Mouse (Mus musculus): ENCODE data around the gene Eif4a3. TPM values are rescaled to one million over a fixed set of nuclear protein-coding genes. Genes with fewer than 3 reads are reported as not detected.
A peak's percentile ranks its signal among the peaks of the same experiment; 100 is the strongest.

The Eif4a3 gene
- total and polyA plus RNA-seq, 3 experiments, result 427 to 608 (median 521) TPM

DNA sequence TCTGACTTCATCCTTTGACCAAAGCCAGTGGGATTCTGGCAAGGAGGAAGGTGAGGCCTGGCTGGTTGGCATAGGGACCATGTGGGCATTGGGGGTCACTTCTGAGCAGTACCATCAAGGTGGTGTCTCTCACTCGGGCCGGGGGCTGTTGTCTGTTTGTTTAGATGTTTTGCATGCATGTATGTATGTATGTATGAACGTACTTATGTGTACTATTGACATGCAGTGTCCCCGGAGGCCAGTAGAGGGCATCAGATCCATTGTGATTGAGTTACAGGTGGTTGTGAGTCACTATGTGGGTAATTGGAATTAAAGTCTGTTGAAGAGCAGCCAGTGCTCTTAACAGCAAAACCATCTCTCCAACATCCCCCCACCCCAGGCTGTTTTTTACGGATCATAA, 39.7 kb upstream of the Eif4a3 start:
- Histone ChIP-seq H3K9ac (ENCODE audit: control insufficient read depth, low read depth, low read length, poor library complexity, severe bottlenecking) (no peak overlapping the region), H3K4me1 (ENCODE audit: control insufficient read depth in 1 of 2, insufficient read depth in 2 of 2, low read length in 2 of 2) (no peaks in the 10 kb centered on the region), H3K27me3 (ENCODE audit: control insufficient read depth in 1 of 2, insufficient read depth in 2 of 2, low read length in 2 of 2) (peaks cover 4% of the 10 kb centered on the region in 2 experiments; a peak in 3 of 4 replicates), H3K36me3 (ENCODE audit: control insufficient read depth in 1 of 2, insufficient read depth in 2 of 2, low read length in 2 of 2) (no peaks in the 10 kb centered on the region), H3K4me3 (ENCODE audit: control insufficient read depth in 1 of 2, insufficient read depth in 1 of 2, low read depth in 2 of 2, low read length in 2 of 2) (no peak overlapping the region), H3K79me2 (ENCODE audit: control insufficient read depth, insufficient read depth, low read length, poor library complexity) (no peaks in the 10 kb centered on the region), H3K27ac (ENCODE audit: control insufficient read depth, low read depth, low read length) (no peak overlapping the region), H3K9me3 (replicated peaks; ENCODE audit: insufficient read depth, low read length) (no peaks in the 10 kb centered on the region)
- TF ChIP-seq ETS1 (IDR thresholded peaks at IDR 0.05; ENCODE audit: low read depth, low read length) (no peak), SIN3A (IDR thresholded peaks at IDR 0.05; ENCODE audit: low read length) (peak; percentile 42; the same call in 1 of the 2 replicates), CTCF (IDR thresholded peaks at IDR 0.05 in 2 of 3, conservative IDR thresholded peaks at IDR 0.05 in 1 of 3; ENCODE audit: control insufficient read depth in 1 of 3, insufficient read depth in 1 of 3, low read depth in 2 of 3, low read length in 3 of 3, poor library complexity in 1 of 3, severe bottlenecking in 1 of 3) (peak; percentile 76 to 90 (median 86)), SMC3 (IDR thresholded peaks at IDR 0.05; ENCODE audit: low read depth, low read length) (peak; percentile 93), HCFC1 (IDR thresholded peaks at IDR 0.05; ENCODE audit: low read depth, low read length) (0 out of 2 replicates have a peak, but pooled peaks have one; percentile 16), ZC3H11A (IDR thresholded peaks at IDR 0.05; ENCODE audit: low read depth, low read length) (peak; percentile 95), E2F4 (IDR thresholded peaks at IDR 0.05; ENCODE audit: borderline replicate concordance, low read depth, low read length) (no peak), USF2 (IDR thresholded peaks at IDR 0.05; ENCODE audit: borderline replicate concordance in 1 of 2, insufficient read depth in 1 of 2, low read depth in 1 of 2, low read length in 2 of 2) (no peak), POLR2AphosphoS5 (IDR thresholded peaks at IDR 0.05; ENCODE audit: borderline replicate concordance, low read depth, low read length) (no peak), JUND (IDR thresholded peaks at IDR 0.05; ENCODE audit: low read depth, low read length) (0 out of 2 replicates have a peak, but pooled peaks have one; percentile 42), RAD21 (IDR thresholded peaks at IDR 0.05; ENCODE audit: low read depth, low read length) (peak; percentile 90)
- DNase-seq (ENCODE audit: low read depth, low spot score), result peak; percentile 89

DNA sequence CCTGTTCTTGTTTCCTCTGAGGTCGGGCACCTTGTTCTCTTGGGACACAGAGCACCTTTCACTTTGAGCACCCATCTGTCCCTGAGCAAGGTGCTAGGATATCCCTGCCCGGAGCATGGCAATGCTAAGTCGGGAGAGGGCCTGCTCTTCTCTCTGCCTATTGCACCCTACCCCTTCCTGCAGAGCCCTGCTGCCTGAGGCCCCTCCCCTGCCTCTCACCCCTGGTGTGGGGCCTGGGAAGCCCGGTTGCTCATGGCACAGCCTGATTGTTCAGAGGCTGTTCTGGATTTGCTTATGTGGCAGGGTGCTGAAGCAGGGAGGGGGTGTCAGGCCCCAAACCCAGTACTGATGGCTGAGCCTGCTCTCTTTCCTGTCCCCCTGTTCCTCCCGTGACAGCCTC, 39.3 kb upstream of the Eif4a3 start:
- Histone ChIP-seq H3K27me3 (ENCODE audit: control insufficient read depth in 1 of 2, insufficient read depth in 2 of 2, low read length in 2 of 2) (peaks cover 4 to 6% of the 10 kb centered on the region in 2 experiments; a peak in 3 of 4 replicates), H3K9me3 (replicated peaks; ENCODE audit: insufficient read depth, low read length) (no peaks in the 10 kb centered on the region), H3K9ac (ENCODE audit: control insufficient read depth, low read depth, low read length, poor library complexity, severe bottlenecking) (no peak overlapping the region), H3K36me3 (ENCODE audit: control insufficient read depth in 1 of 2, insufficient read depth in 2 of 2, low read length in 2 of 2) (no peaks in the 10 kb centered on the region), H3K4me3 (ENCODE audit: control insufficient read depth in 1 of 2, insufficient read depth in 1 of 2, low read depth in 2 of 2, low read length in 2 of 2) (no peak overlapping the region), H3K27ac (ENCODE audit: control insufficient read depth, low read depth, low read length) (no peak overlapping the region), H3K4me1 (ENCODE audit: control insufficient read depth in 1 of 2, insufficient read depth in 2 of 2, low read length in 2 of 2) (no peaks in the 10 kb centered on the region), H3K79me2 (ENCODE audit: control insufficient read depth, insufficient read depth, low read length, poor library complexity) (no peaks in the 10 kb centered on the region)
- TF ChIP-seq TCF12 (IDR thresholded peaks at IDR 0.05; ENCODE audit: low read depth, low read length) (no peak), ZKSCAN1 (IDR thresholded peaks at IDR 0.05; ENCODE audit: low read depth, low read length) (no peak), MAZ (IDR thresholded peaks at IDR 0.05; ENCODE audit: low read depth, low read length) (no peak), JUND (IDR thresholded peaks at IDR 0.05; ENCODE audit: low read depth, low read length) (no peak), USF2 (IDR thresholded peaks at IDR 0.05; ENCODE audit: borderline replicate concordance in 1 of 2, insufficient read depth in 1 of 2, low read depth in 1 of 2, low read length in 2 of 2) (no peak), NELFE (IDR thresholded peaks at IDR 0.05; ENCODE audit: low read depth, low read length) (no peak), MXI1 (IDR thresholded peaks at IDR 0.05; ENCODE audit: low read depth, low read length) (no peak), E2F4 (IDR thresholded peaks at IDR 0.05; ENCODE audit: borderline replicate concordance, low read depth, low read length) (no peak), ETS1 (IDR thresholded peaks at IDR 0.05; ENCODE audit: low read depth, low read length) (no peak), POLR2AphosphoS2 (IDR thresholded peaks at IDR 0.05; ENCODE audit: low read length) (no peak), CTCF (IDR thresholded peaks at IDR 0.05 in 2 of 3, conservative IDR thresholded peaks at IDR 0.05 in 1 of 3; ENCODE audit: control insufficient read depth in 1 of 3, insufficient read depth in 1 of 3, low read depth in 2 of 3, low read length in 3 of 3, poor library complexity in 1 of 3, severe bottlenecking in 1 of 3) (no peak), MAX (IDR thresholded peaks at IDR 0.05; ENCODE audit: low read length) (no peak), ZMIZ1 (IDR thresholded peaks at IDR 0.05; ENCODE audit: low read depth, low read length) (no peak), RCOR1 (IDR thresholded peaks at IDR 0.05; ENCODE audit: low read depth, low read length) (no peak), TAL1 (IDR thresholded peaks at IDR 0.05; ENCODE audit: low read length) (no peak), CHD2 (IDR thresholded peaks at IDR 0.05; ENCODE audit: low read length) (no peak), POLR2A (IDR thresholded peaks at IDR 0.05; ENCODE audit: control insufficient read depth in 1 of 2, insufficient read depth in 1 of 2, low read depth in 1 of 2, low read length in 2 of 2, poor library complexity in 1 of 2) (no peak), MYC (IDR thresholded peaks at IDR 0.05; ENCODE audit: low read depth, low read length) (no peak), CHD1 (IDR thresholded peaks at IDR 0.05; ENCODE audit: low read depth, low read length) (no peak)
- no peak for DNase-seq (ENCODE audit: low read depth, low spot score)
